Mouse (Mus musculus): ENCODE data around the gene Ipo4.

The Ipo4 gene

DNA sequence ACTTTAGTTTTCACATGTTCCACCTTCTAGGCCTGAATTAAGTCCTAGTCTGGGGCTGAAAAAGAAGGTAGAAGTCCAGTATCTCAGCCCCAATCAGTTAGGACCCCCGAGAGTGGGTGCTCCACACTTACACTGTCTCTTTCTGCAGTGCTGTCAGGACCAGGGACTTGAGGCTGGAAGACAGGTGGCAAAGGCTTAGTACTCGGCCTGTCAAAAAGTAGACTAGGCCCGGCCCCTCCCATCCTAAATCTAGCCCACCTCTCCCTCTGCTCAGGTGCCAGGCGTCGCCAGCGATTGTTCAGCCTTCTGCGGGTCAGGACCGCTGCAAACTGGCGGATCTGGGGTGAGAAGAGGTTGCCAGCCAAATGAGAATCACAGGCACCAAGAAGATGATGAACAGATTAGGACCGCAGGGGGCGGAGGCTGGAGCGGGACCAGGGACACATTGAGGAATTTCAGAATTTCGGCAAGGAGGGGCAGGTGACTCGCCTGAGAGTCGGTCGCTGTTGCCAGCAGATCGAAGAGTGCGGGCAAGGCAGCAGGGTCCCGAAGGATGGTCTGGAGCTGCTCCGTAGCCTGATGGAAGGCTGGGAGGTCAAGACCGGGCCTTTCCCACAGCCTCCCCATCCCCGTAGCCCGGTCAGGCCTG is 759 bp downstream of the Ipo4 start:
- no peak for DNase-seq (ENCODE audit: low read depth, low spot score)

GRCm38 (mm10) chr14:55629312-55629711 is 6.4 kb downstream of the Ipo4 start:
- no peak for DNase-seq (ENCODE audit: low read depth, low spot score)

DNA sequence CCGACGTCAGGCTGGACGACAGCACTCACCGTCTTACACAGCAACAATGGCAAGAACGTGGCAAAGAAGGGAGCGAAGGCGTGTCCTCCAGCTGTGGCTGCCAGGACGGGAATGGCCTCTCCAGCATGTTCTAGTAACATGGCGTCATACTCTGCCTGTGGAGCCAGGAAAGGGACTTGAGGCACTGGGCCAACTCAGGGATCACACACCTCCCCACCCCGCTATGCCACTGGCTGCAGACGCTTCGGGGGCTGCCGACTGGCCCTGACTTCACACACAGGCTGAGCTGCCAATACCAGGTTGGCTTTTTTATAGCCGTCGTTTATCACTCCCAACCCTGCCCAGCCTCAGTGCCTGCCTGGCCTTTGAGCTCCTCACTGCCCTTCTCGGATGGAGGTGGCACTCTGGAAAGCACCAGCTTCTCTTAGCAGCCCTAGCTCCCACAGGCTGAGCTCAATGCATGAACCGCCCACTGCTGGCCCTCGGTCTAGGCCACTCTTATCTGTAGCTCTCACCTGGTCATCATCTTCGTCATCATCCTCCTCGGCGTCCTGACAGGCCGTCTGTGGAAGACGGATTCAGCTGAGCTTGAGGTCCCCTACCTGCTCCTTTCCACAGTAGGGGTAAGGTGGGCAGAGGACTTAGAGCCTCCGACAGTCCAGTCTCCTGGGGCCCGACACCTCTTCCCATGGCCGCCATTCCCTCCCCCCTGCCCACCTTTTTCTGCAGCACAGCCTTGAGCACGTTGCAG is 7.5 kb downstream of the Ipo4 start:
- DNase-seq (ENCODE audit: low read depth, low spot score), result no peak

- DNase-seq (ENCODE audit: low read depth, low spot score), result no peak
Observed at GRCm38 (mm10) chr14:55618486-55619195, 17.1 kb downstream of the Ipo4 start.

GRCm38 (mm10) chr14:55617822-55618221 is 17.9 kb downstream of the Ipo4 start, which contains the start of gene Rec8:
Rec8 (plus strand) TSS chr14:55618037.
- DNase-seq (ENCODE audit: low read depth, low spot score), result no peak

GRCm38 (mm10) chr14:55616844-55617243 is 18.9 kb downstream of the Ipo4 start:
- no peak for DNase-seq (ENCODE audit: low read depth, low spot score)

DNA sequence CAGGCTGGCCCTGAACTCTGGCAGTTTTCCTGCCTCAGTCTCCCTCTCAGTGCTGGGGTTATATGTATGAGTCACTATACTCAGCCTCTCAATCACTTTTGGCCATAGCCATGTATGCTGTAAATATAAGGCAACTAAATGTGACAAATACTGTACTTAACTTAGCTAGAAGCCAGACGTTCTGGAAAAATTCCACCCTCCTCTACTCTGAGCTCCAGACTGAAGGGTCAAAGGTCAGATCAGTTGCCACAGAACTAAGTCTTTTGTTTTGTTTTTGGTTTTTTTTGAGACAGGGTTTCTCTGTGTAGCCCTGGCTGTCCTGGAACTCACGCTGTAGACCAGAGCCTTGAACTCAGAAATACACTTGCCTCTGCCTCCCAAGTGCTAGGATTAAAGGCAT is 19.9 kb downstream of the Ipo4 start:
- DNase-seq (ENCODE audit: low read depth, low spot score), result no peak

DNA sequence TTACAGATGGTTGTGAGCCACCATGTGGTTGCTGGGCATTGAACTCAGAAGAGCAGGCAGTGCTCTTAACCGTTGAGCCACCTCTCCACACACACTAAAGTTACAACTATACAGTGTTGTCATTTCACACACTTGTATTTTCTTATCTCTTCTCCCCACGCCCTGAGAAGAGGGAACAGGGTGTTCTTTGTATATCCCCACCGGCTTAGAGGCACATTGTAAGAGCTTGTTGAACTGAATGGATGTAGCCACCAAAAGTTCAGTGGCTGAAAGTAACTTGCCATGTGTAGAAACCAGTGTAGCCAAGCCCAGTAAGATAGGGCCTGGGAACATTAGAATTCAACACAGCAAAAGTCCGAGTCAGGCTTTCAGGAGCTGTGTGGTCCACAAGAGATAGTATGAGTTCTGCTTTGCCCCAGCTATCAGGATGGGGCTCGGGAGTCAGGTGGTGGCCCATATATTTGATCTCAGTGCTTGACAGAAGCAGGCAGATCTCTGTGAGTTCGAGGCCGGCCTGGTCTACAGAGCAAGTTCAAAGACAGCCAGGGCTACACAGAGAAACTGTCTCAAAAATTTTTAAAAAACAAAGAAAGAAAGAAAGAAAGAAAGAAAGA is 21.1 kb downstream of the Ipo4 start:
- no peak for DNase-seq (ENCODE audit: low read depth, low spot score)

DNA sequence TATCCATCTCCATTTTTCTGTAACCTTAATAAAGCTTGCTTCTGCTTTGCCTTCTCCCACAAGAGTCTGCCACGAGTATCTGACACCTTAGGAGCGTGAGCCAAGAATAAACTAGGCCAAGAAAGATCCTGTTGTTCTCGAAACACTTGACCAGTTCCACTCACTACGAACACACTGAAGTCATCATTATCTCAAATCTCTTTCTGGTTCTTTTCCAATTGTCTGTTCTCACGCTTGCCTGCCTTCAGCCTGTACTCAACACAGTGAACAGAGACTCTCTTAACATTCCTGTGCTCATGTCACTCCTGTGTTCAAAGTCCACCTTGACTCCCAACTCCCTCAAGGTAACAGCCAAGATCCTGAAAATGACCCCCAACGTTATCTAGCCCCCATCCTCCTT is 22.4 kb downstream of the Ipo4 start:
- no peak for DNase-seq (ENCODE audit: low read depth, low spot score)

DNA sequence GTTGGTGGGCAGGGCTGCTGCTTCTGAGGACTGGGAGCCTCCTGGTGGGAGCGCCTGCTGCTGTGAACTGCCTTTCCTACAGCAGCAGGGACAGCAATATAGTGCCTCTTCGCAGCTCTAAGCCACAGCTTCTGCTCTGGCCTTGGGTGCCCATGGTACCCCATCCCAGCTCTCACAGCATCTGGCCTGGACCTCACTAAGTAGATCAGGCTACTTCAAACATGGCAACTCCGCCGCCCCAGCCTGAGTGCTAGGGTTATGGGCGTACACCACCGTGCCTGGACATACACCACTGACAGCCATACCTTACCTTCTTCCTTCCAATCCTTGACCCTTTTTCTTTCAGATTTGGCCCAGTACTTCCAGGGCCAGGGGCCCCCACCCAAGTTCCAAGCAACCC is 27.4 kb downstream of the Ipo4 start:
- DNase-seq (ENCODE audit: low read depth, low spot score), result no peak

- DNase-seq (ENCODE audit: low read depth, low spot score), result no peak
Observed at GRCm38 (mm10) chr14:55605743-55606459, 29.9 kb downstream of the Ipo4 start.

DNA sequence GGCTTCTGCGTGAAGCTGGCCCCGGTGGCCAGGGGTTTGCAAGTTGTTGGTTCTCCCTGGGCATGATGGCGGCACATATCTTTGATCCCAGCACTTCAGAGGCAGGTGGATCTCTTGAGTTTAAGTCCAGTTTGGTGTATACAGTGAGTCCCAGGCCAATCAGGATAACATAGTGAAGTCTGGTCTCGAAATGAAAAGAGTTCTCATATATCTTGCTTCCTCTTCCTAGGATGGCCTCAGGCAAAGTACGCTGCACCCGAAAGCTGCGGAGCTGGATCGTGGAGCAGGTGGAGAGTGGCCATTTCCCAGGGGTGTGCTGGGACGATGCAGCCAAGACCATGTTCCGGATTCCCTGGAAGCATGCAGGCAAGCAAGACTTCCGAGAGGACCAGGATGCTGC is 30.9 kb downstream of the Ipo4 start:
- no peak for DNase-seq (ENCODE audit: low read depth, low spot score)

DNA sequence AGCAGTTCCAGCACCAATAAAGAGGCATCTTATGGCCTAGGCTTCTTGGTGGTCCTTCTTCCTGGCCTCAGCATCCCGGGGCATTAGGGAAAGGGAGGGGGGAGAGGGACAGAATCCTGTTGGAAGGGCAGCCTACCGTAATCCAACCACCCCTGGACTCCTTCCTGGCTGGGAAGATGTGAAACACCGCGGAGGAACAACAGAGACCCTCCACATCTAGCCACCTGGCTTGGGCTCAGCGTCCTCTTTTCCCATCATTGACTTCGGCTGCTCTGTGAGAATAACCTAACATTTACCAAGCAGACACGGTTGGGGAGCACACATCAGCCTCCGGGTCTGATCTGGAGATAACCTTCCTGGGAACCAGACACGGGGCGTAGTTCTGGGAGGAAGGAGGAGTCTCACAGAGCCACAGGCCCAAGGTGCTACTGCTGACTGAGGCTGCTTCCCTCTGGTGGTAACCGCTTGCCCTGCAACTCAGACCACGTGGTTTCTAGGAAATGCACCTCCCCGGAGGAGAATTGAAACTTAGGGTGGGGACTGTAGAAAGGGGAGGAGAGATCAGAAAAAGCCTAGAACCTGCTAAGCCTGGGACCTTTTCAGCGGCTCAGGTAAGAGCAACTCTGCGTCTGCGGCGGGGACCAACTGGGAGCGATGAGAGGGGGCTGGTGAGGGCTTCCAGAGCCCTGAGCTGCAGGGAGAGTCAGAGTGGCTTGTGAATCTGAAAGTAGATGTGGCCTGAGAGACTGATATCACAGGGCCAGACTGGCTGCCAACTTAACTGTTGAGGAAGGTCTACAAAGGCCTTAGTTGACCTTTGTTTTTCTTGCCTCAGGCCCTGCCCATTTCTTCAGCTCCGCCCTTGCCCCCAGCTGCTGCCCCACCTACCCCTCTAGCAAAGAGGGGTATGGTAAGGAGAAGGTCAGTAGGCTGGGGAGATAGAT is 31.9 kb downstream of the Ipo4 start:
- DNase-seq (ENCODE audit: low read depth, low spot score), result peak; percentile 76

DNA sequence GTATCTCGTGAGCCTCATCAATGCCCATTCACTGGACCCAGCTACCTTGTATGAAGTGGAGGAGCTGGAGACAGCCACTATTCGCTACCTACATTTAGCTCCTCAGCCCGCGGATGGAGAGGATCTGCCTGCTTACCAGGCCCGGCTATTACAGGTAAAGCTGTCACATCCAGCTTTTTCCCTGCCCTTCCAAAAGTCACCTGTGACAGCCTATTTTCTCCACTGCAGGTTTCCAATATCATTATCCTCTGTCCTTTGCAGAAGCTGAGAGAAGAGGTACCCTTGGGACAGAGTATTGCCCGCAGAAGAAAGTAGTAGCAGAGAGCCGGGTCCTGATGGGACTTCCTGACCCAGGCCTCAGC is 32.5 kb downstream of the Ipo4 start, which contains the start of gene Irf9:
Irf9 (plus strand) TSS at position 301 of the 362 bp plus-strand sequence.
- DNase-seq (ENCODE audit: low read depth, low spot score), result no peak

DNA sequence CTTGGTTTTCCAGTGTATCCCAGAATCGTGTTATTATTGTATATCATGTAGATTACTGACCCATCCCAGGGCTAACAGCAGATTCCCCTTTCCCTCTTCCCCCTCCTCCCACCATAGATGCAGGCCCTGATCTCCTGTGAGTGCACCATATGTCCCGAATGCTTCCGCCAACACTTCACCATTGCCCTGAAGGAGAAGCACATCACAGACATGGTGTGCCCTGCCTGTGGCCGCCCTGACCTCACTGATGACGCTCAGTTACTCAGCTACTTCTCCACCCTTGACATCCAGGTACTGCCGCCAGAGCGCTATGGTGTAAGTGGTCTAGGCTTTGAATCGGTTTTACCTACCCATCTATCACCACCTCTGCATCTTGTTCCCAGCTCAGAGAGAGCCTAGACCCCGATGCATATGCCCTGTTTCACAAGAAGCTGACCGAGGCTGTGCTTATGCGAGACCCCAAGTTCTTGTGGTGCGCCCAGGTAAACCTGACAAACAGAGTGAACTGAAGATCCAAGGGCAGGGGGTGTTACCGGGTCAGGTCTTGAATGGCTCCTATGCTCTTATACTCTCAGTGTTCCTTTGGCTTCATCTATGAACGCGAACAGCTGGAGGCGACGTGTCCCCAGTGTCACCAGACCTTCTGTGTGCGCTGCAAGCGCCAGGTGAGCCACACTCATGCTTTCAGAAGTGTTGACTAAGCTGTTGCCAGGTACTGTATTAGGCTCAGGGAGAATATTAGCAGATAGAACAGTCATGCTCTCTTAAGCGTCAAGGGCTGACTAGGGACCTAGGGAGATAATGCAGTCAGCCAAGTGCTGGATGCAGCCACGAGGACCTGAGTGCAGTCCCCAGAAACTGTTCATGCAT is 37.0 kb downstream of the Ipo4 start:
- DNase-seq (ENCODE audit: low read depth, low spot score), result no peak

DNA sequence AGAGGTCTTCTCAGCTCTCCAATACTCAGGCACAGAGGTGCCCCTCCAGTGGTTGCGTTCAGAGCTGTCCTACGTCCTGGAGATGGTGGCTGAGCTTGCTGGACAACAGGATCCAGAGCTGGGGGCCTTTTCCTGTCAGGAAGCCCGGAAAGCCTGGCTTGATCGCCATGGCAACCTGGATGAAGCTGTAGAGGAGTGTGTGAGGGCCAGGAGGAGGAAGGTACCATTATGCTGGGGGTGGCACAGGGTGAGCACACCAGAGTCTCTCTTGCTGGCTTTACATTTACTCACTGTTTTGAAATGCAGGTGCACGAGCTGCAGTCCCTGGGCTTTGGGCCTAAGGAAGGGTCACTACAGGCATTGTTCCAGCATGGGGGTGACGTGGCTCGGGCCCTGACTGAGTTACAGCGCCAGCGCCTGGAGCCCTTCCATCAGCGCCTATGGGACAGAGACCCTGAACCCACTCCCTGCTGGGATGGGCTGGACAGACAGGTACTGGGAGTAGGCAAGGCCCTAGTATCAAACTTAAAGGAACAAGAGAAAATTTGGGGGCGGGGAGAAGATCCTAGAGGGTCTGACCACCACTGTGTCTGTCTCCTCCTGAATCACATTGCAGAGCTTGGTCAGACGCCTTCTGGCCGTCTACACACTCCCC is 39.6 kb downstream of the Ipo4 start:
- no peak for DNase-seq (ENCODE audit: low read depth, low spot score)

- no peak for DNase-seq (ENCODE audit: low read depth, low spot score)
Observed at GRCm38 (mm10) chr14:55592226-55592625, 43.5 kb downstream of the Ipo4 start.

- peak; percentile 81 for DNase-seq (ENCODE audit: low read depth, low spot score)
Observed at GRCm38 (mm10) chr14:55591331-55591891, 44.3 kb downstream of the Ipo4 start, which contains the start of gene Rnf31. Rnf31 (plus strand) TSS chr14:55591708.
